Mouse (Mus musculus) left cerebral cortex, postnatal 4 days (tissue): ENCODE results near the gene Gm6482. TPM values are rescaled to one million over a fixed set of nuclear protein-coding genes. Genes with fewer than 3 reads are reported as not detected.
"Not testable (repeated sequence)": the region's sequence is repeated elsewhere in the genome, so short reads cannot be mapped to it uniquely, and the experiment has no call there.

ENCODE experiments used
- DNase-seq: peaks from one replicate; pipeline ENCODE4 v3.0.0-alpha.2; 2022
- intact Hi-C: fragments of 180-260 bp; cut with DNase I; formaldehyde crosslinking; loops from one replicate; pipeline ENCODE4 v1.15.1; 2025
- total RNA-seq, 2 experiments: library from RNA; stranded (reverse); gene quantifications; 2 replicates each; pipeline ENCODE4 v1.2.3; 2021

Gm6482 gene
- not detected for total RNA-seq

DNA sequence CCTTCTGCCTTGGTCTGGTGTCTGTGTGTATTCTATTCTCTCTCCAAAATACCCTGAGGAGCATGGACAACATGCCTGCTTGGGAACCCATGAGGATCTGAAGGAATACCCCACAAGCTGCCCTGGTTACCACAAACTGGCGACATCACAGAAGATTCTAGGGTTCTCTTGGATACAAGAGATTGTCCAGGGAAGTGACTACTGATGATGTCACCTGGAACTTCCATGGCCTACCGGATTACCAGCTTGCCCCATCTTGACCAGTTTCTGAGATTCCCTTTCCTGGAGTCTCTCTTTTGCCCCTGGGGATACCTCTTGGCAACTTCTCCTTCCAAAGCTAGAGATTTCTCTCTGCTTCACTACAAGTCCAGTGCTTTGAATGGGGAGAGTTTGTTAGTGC is at the start of gene Gm6482:
Gene Gm6482, minus strand, starts transcription at position 101 of the 400 bp plus-strand sequence.
- intact Hi-C loops, DNase-seq: not testable (repeated sequence)

DNA sequence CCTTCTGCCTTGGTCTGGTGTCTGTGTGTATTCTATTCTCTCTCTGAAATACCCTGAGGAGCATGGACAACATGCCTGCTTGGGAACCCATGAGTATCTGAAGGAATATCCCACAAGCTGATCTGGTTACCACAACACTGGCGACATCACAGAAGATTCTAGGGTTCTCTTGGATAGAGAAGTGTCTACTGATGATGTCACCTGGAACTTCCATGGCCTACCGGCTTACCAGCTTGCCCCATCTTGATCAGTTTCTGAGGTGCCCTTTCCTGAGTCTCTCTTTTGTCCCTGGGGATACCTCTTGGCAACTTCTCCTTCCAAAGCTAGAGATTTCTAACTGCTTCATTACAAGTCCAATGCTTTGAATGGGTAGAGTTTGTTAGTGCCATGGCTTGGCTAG is 45.3 kb upstream of the Gm6482 start, which contains the start of gene Gm7954:
Gene Gm7954, minus strand, starts transcription at position 101 of the 400 bp plus-strand sequence.
- DNase-seq, intact Hi-C loops: not testable (repeated sequence)

DNA sequence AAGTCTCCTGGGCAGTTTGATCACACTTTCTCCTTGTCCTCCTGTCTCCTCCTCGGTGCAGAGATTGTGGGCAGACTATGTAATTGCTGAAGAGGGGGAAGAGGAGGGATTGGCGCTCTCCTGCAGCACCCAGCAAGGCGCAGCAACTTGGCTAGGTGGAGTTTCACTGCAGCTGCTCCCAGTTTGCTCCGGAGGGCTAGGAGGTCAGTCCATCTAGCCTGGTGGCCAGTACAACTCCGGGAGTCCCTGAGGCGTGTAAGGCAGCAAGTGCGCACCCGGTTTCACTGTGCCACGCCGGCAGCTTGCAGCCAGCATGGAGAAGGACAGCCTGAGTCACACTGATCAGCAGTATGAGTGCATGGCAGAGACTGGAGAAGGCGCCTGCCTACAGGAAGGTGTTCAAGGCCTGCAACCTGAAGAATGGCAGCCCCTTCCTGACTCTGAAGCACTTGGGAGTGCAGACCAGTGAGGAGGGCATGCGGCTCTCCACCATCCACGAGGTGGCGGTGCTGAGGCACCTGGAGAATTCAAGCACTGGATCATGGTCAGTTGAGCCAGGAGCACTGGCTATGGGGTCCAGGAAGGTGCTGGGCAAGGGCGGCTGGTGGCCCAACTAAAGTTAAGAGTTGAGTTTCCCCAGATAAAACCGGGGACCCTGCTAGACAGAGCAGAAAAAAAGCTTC is 17.5 kb upstream of the Gm6482 start:
- DNase-seq, result peak; percentile 11
- intact Hi-C loops, result not testable (repeated sequence)

DNA sequence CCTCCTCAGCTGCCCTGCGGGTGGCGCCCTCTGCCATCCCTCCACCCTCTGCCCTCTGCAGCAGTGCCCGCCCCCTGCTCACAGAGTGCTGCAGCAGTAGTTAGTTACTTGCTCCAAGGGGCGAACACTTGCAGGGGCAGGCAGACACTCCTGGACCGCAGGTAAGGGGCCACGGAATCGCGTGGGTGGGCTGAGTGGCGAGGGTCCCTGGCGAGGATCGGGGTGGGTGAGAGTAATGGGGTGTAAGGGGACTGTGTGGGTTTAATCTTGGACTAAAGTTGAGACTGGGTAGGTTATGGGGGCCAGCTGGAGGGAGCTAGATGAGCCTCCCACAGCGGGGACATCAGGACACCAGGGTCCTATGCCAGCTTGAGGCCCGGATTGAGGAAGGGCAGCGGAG is 16.6 kb upstream of the Gm6482 start:
- intact Hi-C loops, result not testable (repeated sequence)
- DNase-seq, result peak; percentile 0

DNA sequence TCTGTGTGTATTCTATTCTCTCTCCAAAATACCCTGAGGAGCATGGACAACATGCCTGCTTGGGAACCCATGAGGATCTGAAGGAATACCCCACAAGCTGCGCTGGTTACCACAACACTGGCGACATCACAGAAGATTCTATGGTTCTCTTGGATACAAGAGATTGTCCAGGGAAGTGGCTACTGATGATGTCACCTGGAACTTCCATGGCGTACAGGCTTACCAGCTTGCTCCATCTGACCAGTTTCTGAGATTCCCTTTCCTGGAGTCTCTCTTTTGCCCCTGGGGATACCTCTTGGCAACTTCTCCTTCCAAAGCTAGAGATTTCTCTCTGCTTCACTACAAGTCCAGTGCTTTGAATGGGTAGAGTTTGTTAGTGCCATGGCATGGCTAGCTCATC is 21.8 kb downstream of the Gm6482 start, which contains the start of gene Gm7945:
Gene Gm7945, minus strand, starts transcription at position 101 of the 400 bp plus-strand sequence.
- intact Hi-C loops, DNase-seq: not testable (repeated sequence)

Other genes starting within 250 kb of the Gm6482 start
- not detected for gene Sftpd, start 223.1 kb downstream of the Gm6482 start, total RNA-seq
- under 1 TPM; 0.42 to 0.66 TPM for gene Gm2832, start 129.5 kb downstream of the Gm6482 start, total RNA-seq
- not detected for gene Gm5798, start 59.7 kb downstream of the Gm6482 start, total RNA-seq
- gene Gm7945, start 21.9 kb downstream of the Gm6482 start, total RNA-seq, result not detected
- gene Gm7954, start 45.2 kb upstream of the Gm6482 start, total RNA-seq, result not detected
- not detected for gene Gm3486, start 81.2 kb upstream of the Gm6482 start, total RNA-seq
- gene Gm7970, start 147.3 kb upstream of the Gm6482 start, total RNA-seq, result not detected
- gene 1700049E17Rik2, start 164.9 kb upstream of the Gm6482 start, total RNA-seq, result 1 to 10 TPM; 1.0 to 1.1 TPM
- gene Gm3072, start 216.3 kb upstream of the Gm6482 start, total RNA-seq, result not detected
- gene Gm3676, start 238.2 kb upstream of the Gm6482 start, total RNA-seq, result not detected